Mouse (Mus musculus) brain, embryonic 14.5 days (tissue): Measurements from ENCODE around the gene Cntn2. TPM values are rescaled to one million over a fixed set of nuclear protein-coding genes. Genes with fewer than 3 reads are reported as not detected.
A peak's percentile ranks its signal among the peaks of the same experiment; 100 is the strongest.

Experiments
- DNase-seq: peaks from one replicate; pipeline ENCODE4 v3.0.0-alpha.2; 2011; ENCODE audit warnings: low read depth
- CTCF ChIP-seq: fragments of 200-500 bp; IDR thresholded peaks from 2 replicates; pipeline ENCODE4 v1.5.1; 2012; ENCODE audit warnings: inconsistent platforms, mild to moderate bottlenecking, moderate library complexity, borderline replicate concordance; ENCODE audit not compliant: insufficient read depth, insufficient read length; ENCODE audit errors: extremely low read depth
- POLR2A ChIP-seq: fragments of 200-500 bp; IDR thresholded peaks from 2 replicates; pipeline ENCODE4 v1.6.1; 2012; ENCODE audit warnings: mild to moderate bottlenecking, inconsistent platforms, borderline replicate concordance; ENCODE audit not compliant: poor library complexity, insufficient read depth, insufficient read length, severe bottlenecking; ENCODE audit errors: extremely low read depth
- polyA plus RNA-seq: library from polyadenylated mRNA; depleted of rRNA; stranded (reverse); fragments of >200 nt; gene quantifications from 2 replicates; pipeline ENCODE4 v1.2.3, GENCODE M21; 2012

Cntn2 gene
- polyA plus RNA-seq, 1 experiment: 92.0 TPM

DNA sequence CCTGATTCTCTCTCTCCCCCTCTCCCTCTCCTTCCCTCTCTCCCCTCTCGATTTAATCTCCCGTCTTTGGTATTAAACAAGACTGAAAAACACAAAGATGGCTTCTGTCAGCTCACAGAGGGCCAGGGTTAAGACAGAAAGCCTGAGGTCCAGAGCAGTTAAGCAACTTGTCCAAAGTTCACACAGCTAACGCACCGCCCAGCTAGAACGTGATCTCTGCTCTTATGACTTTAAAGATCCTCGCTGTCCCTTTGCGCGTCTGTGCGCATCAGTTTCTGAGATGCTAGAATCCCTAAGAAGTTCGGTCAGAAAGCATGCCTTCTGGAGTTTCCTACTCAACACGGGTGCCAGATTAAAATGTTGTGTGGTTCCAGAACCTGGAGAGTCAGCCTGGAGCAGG, 23.3 kb downstream of the Cntn2 start:
- TF ChIP-seq CTCF (no peak), POLR2A (no peak)
- DNase-seq: no peak

DNA sequence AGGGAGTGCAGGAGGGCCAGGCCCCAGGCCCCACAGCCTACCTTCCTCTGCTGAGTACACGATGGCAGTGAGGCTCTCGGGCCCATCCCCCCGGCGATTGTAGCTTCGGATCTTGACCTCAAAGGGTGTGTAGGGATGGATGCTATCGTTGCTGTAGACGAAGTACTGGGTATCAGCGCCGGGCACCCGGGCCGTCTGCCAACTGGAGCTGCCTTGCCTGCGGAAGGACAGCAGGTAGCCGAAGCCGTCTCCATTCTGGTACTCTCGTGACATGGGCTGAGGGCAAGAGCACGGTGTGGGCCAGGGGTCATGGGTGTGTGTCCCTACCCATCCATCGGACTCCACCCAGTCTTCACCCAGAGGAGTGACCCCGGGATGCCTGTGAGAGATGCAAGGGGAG, 24.4 kb downstream of the Cntn2 start:
- no peak for TF ChIP-seq CTCF
- no peak for TF ChIP-seq POLR2A
- DNase-seq: no peak

DNA sequence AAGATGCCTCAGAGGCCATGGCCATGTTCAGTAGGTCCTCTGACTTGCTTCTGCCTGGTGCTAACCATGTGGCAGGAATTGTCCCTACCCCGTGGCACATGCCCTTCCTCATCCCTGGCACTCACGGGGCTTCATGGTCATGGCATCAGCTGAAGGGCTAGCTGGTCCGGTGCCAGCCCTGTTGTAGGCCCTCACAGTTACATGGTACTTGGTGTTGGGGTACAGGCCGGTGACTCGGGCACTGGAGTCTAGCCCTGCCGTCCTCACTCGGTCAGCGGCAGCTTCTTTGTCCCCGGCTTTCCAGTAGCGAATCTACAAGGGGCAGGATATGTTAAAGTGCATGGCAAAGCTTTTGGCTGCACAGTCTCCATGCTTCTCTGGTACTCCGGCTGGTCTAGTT, 26.3 kb downstream of the Cntn2 start:
- no peak for DNase-seq
- TF ChIP-seq POLR2A: no peak

DNA sequence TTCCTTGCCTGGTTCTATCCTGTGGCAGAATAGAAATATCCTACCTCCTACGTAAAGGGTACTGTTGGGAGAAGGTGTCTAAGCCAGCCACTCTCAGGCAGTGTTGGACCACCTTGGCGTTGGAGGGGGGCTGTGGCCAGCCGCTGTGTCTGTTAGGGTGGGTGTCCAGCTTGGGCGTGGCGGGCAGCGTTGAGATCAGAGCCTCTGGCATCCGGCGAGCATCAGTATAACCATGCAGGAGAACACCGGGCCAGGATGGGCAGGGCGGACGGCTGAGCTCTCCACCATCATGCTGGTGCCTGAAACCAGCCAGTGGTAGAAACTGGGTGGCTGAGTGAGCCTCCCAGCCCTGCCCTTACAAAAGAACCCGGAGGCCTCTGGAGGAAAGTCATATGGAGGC, 27.7 kb downstream of the Cntn2 start:
- no peak for DNase-seq
- TF ChIP-seq POLR2A: no peak
- no peak for TF ChIP-seq CTCF

DNA sequence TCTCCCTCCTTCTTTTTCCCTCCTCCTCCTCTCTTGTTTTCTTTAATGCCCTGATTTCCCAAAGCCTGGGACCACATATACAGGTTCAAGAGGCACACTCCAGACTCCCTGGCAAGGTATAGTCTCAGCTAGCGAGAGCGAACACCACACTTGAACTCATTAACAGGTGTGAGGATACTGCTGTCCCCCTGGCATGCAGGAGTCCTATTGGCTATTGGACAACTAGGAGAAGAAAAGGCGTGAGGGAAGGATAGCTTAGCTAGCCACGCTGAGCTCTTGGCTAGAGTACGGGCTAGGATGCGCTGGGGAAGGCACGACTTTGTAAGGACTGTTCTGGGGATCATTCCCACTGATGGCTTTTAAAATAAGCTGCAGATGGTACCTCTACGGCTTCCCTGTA, 30.9 kb downstream of the Cntn2 start:
- TF ChIP-seq CTCF (no peak), POLR2A (no peak)
- no peak for DNase-seq

DNA sequence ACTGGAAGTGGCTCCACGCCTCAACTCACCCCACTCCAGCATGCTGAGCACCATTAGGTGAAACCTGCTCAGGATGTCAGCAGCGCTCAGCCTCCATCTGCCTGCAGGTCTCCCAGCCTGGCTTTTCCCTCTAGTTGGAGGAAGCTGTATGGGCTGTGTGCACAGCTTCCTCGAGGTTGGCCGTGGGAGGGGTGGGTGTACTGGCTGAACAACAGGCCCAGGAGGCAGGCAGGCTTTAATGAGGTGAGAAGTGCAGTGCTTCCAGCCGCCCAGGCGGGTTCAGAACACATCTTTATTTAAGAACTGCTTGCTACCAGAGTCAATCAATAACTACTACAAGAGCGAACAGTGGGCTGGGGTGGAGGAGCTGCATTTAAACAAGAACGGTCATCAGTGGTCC, 31.5 kb downstream of the Cntn2 start:
- DNase-seq: peak; percentile 57
- TF ChIP-seq CTCF: no peak
- no peak for TF ChIP-seq POLR2A

DNA sequence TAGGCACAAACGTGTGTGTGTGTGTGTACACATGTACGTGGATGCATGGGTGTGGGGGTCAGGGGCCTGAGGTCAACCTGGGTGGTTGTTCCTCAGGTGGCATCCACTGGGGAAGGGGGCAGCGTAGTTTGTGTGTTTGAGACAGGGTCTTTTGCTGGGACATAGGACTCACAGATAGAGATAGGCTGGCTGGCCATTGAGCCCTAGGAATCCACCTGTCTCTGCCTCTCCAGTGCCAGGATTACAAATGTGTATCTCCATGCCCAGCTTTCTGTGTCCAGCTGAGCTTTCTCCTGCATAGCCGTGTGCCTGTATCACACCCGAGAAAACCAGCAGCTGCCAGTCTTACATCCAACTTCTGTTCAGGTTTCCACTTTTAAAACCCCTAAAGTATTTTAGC, 33.3 kb downstream of the Cntn2 start:
- TF ChIP-seq POLR2A (no peak), CTCF (no peak)
- DNase-seq: no peak

DNA sequence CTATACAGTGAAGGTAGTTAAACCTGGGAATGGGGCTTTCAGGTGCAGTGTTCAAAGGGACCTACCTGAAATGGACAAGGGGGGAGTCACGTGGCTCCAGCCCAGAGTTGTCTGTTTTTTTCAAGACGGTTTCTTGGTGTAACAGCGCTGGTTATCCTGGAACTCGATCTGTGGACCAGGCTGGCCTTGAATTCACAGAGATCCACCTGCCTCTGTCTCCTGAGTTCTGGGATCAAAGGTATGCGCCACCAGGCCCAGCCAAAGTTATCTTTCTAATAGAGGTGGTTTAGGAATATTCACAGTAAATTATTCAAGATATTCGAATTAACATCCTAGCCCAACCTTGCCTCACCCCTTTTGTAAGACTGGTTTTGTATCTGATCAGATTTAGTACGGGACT, 36.4 kb downstream of the Cntn2 start:
- TF ChIP-seq CTCF: no peak
- TF ChIP-seq POLR2A: no peak
- no peak for DNase-seq

DNA sequence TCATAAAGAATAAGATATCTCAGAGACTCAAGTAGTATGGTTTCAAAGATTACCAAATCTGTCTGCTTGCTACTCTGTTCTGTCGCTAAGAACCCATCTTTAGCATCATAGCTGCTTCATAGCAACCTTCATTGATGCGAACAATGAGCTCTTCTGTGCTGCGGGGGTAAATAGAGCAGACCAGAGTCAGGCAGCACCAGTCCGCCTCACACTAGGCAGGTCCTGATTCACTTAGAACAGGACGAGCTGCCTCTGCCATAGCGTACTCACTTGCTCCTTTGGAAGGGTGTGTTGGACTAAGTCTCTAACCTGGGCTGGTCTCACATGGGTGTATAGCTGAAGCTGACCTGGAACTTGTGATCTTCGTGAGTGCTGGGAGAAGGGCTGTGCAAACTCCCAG, 37.0 kb downstream of the Cntn2 start, which contains the start of gene Tmem81:
Gene Tmem81, plus strand, starts transcription at position 173 of the 400 bp plus-strand sequence.
- TF ChIP-seq CTCF (no peak), POLR2A (no peak)
- DNase-seq: no peak

DNA sequence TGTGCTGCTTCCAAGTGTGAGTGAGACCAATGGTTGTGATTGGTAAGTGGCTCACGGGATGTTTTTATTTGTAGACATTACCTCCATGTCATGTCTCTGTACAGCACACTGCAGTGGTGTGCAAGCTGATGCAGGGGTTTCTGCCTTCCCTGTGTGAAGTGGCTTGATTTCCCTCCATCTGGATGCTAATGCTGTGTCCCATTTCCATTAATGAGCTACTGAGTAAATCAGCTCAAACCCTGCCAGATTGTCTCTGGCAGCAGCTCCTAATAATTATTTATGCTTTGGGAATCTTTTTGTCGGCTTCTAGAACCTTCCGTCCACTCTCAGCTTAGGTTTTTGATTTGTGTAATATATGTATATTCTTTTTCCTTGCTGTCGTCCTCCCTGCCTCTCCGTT, 37.9 kb downstream of the Cntn2 start:
- TF ChIP-seq POLR2A: no peak
- no peak for TF ChIP-seq CTCF
- DNase-seq: peak; percentile 57

DNA sequence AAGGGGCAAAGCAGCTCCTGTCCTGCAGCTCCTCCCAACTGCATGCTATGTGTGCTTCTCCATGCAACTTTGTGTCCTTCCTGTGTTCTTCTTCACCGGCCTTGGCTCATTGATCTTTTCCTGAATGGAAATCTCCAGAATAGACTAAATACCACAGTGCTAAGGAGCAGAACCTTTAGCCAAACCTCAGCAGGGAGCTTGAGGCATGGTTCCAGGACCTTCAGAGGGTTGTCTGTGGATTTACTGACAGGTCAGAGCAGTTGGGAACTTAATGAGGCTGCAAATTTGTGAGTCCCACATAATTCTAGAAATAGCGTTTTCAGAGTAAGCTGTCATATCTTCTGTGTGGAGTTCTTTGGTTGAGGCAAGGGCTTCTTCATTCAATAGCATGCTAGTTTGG, 42.5 kb downstream of the Cntn2 start:
- no peak for TF ChIP-seq POLR2A
- no peak for TF ChIP-seq CTCF
- DNase-seq: no peak

DNA sequence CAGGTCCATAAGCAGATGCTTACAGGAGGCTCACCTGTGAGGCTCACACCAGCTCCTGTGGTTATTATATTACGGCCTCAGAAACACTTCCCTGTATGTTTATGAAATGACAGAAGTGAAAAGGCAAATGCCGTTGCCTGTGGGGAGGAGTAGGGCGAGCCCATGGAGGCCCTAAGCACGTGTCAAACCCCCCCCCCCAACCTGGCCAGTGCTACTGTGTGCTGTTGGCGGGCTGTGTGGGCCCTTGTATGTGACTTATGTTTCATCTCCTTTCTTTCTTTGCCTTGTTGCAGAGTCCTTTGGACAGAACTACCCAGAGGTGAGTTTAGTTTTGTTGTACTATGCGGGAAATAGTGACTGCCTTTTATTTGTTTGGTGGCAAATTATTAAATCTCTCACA, 59.3 kb downstream of the Cntn2 start:
- TF ChIP-seq POLR2A (no peak), CTCF (no peak)
- DNase-seq: no peak

DNA sequence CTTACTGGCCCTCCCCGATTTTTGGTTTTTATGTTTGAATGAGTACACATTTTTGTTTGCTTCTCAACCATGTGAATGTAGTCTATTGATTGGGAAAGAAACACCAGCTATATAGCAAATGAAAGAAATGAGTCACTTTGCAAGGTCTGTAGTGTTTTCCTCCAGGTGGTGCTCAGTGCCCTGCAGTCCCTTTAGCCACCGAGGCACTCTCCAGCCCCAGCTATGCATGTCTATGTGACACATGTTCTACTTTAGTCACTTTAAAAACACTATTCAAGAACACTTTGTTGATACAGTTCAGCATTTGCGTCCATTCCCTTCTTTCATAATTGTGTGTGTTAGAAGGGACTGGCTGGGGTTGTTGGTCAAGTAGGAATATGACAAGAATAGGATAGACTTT, 59.8 kb downstream of the Cntn2 start:
- TF ChIP-seq POLR2A: no peak
- no peak for TF ChIP-seq CTCF
- no peak for DNase-seq
